Mouse (Mus musculus) lung, embryonic 15.5 days (tissue): ENCODE results near the gene Mapkapk5. TPM values are rescaled to one million over a fixed set of nuclear protein-coding genes. Genes with fewer than 3 reads are reported as not detected.

Experiments used
- ATAC-seq: fragments of 200-750 bp; cut with Nextera tagmentation; 2 replicates; pipeline ENCODE4 v1.8.0; 2017; ENCODE audit warnings: moderate number of reproducible peaks, borderline replicate concordance; ENCODE audit not compliant: low FRiP score, low TSS enrichment; ENCODE audit errors: extremely low read depth
- H3K27ac ChIP-seq: fragments of 300-500 bp; sonication (generic); 2 replicates; pipeline ENCODE4 v1.5.1; 2015; ENCODE audit warnings: moderate library complexity, mild to moderate bottlenecking, inconsistent platforms
- H3K27me3 ChIP-seq: fragments of 300-500 bp; sonication (generic); 2 replicates; pipeline ENCODE4 v1.6.1; 2015; ENCODE audit warnings: inconsistent platforms
- H3K36me3 ChIP-seq: fragments of 300-500 bp; sonication (generic); 2 replicates; pipeline ENCODE4 v1.6.1; 2015; ENCODE audit warnings: inconsistent platforms
- H3K4me1 ChIP-seq: fragments of 300-500 bp; sonication (generic); 2 replicates; pipeline ENCODE4 v1.6.1; 2015; ENCODE audit warnings: inconsistent platforms
- H3K4me2 ChIP-seq: fragments of 300-500 bp; sonication (generic); 2 replicates; pipeline ENCODE4 v1.6.1; 2015; ENCODE audit warnings: inconsistent platforms, mild to moderate bottlenecking, moderate library complexity
- H3K4me3 ChIP-seq: fragments of 300-500 bp; sonication (generic); 2 replicates; pipeline ENCODE4 v1.5.1; 2015; ENCODE audit warnings: mild to moderate bottlenecking, inconsistent platforms
- H3K9ac ChIP-seq: fragments of 300-500 bp; sonication (generic); 2 replicates; pipeline ENCODE4 v1.6.1; 2015; ENCODE audit warnings: inconsistent platforms
- H3K9me3 ChIP-seq: fragments of 300-500 bp; sonication (generic); 2 replicates; pipeline ENCODE4 v1.6.1; 2016; ENCODE audit warnings: inconsistent platforms
- WGBS: fragments of 180-500 bp; shearing (Covaris S2); methylation state at CpG from one replicate; pipeline ENCODE4 v1.1.7; 2015; 5-methylcytosine and 5-hydroxymethylcytosine counted together
- polyA plus RNA-seq: library from polyadenylated mRNA; unstranded; fragments of >200 nt; fragmentation: Nextera tagmentation; extraction: Ambion mirVana; gene quantifications from 2 replicates; pipeline ENCODE4 v1.2.1, GENCODE M21; 2015

The Mapkapk5 gene
- polyA plus RNA-seq, 1 experiment from 2014 or later, result 48.2 TPM

DNA sequence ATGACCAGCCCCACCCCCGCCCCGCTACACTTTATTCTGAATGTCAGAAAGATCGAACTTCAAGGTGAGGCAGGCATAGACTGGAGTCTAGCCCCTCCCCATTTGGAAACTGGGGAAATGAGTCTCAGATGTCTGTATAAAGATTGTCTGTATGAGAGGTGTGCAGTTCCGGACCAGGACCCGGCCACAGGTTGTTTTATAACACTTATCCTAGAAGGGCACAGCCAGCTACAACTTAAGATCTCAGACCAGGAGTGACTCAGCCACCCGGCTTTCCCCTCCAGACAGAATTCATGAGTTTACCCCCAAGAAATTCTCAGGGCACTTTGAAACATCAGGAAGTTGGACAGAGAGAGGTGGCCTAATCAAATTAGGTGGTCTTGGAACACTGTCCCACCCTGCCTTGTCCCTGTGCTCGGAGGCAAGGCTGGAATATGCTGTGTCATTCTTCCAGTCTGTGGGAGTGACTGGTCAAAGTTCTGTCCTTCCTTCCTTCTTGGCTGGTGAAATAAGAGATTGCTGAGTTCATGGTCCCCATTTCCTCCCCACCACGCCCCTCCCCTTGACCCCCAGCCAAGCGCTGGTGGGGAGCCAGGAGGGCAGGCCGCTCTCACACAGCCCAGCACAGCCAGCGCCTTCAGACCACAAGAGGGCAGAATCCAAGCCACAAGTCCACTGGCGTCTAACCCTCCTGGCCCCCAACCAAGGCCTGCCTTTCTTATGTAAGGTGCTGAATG lies 38.2 kb upstream of the Mapkapk5 start:
- no peaks in the 10 kb centered on the region for H3K27me3 ChIP-seq
- H3K4me1 ChIP-seq, result peaks cover 50% of the 10 kb centered on the region
- peak; percentile 85 for ATAC-seq
- 46% methylated on average over 12 of the region's 12 CpGs for WGBS
- H3K4me2 ChIP-seq, result peak overlapping the region; percentile 23; the same call in 1 of the 2 replicates
- H3K27ac ChIP-seq, result peak overlapping the region; percentile 57
- H3K9ac ChIP-seq, result no peak overlapping the region
- H3K36me3 ChIP-seq, result peaks cover 15% of the 10 kb centered on the region
- H3K4me3 ChIP-seq, result no peak overlapping the region
- no peaks in the 10 kb centered on the region for H3K9me3 ChIP-seq

DNA sequence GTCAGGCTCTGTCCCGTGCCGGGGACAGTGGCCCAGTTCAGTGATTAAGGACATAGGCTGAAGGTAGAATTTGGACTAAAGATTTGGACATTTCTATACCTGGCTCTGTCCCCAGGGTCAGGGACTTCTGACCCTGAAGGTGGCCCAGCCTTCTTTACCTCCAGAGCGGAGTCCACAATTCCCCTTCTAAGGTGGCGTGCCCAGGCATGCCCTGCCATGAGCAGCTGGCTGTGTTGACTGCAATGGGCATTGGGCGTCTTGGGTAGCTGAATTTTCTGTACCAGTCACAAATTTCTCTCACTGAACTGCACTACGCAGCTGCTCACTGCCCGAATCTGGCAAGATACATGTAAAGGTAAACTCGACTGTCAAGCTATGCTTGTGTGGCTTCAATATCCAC lies 36.2 kb upstream of the Mapkapk5 start:
- peaks cover 34% of the 10 kb centered on the region for H3K4me1 ChIP-seq
- WGBS, result 86% methylated on average over 8 of the region's 8 CpGs
- H3K27ac ChIP-seq, result no peak overlapping the region
- no peak overlapping the region for H3K9ac ChIP-seq
- no peak overlapping the region for H3K4me2 ChIP-seq
- peaks cover 32% of the 10 kb centered on the region for H3K36me3 ChIP-seq
- H3K27me3 ChIP-seq, result no peaks in the 10 kb centered on the region
- H3K4me3 ChIP-seq, result no peak overlapping the region
- H3K9me3 ChIP-seq, result no peaks in the 10 kb centered on the region
- no peak for ATAC-seq

DNA sequence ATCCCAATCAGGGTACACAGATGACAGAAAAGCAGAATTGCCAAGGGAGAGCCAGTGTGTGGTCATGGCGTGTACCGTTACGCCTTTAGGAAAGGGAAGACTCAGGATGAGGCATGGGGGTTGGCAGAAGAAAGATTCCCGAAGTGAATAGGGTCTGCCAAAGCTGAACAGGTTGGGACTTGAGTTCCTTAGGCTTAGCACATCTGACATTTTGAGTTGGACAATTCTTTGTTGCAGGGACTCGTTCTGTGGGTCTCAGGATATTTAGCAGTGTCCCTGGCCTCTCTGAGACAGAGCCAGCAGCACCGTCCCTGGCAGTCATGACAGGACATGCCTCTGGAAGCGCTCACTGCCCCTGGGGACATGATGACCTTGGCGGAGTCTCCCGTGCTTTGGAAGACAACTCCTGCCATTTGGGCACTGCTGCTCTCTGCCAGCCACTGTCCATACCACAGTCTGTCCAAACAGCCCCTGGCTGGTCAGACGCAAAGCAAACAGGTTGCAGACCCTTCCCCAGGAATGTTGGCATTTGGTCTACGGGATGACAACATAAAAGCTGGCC lies 31.3 kb upstream of the Mapkapk5 start:
- no peak overlapping the region for H3K4me3 ChIP-seq
- no peak overlapping the region for H3K27ac ChIP-seq
- no peaks in the 10 kb centered on the region for H3K4me1 ChIP-seq
- H3K9ac ChIP-seq, result no peak overlapping the region
- no peak for ATAC-seq
- peaks cover 59% of the 10 kb centered on the region for H3K36me3 ChIP-seq
- no peaks in the 10 kb centered on the region for H3K27me3 ChIP-seq
- no peaks in the 10 kb centered on the region for H3K9me3 ChIP-seq
- H3K4me2 ChIP-seq, result no peak overlapping the region
- WGBS, result 81% methylated on average over 11 of the region's 11 CpGs

DNA sequence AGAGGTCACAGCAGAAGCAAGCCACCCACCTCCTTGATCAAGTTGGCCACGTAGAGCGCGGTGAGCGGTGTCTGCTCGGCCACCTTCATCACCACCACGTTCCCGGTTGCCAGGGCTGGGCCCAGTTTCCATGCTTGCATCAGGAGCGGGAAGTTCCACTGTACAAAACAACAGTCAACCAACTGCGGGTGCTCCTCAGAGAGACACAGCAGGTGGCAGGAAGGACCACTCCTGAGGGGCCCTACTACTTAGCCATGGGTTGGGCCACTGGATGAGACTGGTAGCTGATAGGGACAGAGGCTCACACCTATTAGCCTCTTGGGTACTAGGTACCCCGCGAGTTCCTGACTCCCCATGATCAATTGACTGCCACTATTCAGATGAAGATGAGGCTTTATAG lies 30.2 kb upstream of the Mapkapk5 start:
- Histone ChIP-seq H3K27me3 (no peaks in the 10 kb centered on the region), H3K4me1 (peaks cover 9% of the 10 kb centered on the region), H3K27ac (no peak overlapping the region), H3K4me2 (no peak overlapping the region), H3K4me3 (no peak overlapping the region), H3K36me3 (peaks cover 60% of the 10 kb centered on the region), H3K9me3 (no peaks in the 10 kb centered on the region), H3K9ac (no peak overlapping the region)
- ATAC-seq, result no peak
- WGBS, result 95% methylated on average over 11 of the region's 11 CpGs

DNA sequence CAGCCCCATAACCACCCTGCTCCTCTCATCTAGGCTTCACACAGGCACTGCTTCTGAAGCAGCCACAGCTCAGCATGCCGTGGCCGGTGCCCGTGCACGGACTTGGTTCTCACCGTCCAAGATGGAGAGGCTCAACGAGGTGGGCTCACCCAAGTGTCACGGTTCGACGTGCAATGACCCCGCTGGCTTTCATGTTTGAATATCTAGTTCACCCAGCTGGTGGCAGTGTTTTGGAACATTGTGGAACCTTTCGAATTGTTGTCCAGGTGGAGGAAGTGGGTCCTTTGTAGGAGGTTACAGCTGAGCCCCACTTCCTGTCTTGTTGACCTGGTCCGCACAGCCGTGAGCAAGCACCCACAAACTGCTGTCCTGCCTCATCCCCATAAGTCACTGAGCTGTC lies 28.4 kb upstream of the Mapkapk5 start:
- Histone ChIP-seq H3K27ac (no peak overlapping the region), H3K4me3 (no peak overlapping the region), H3K4me2 (no peak overlapping the region), H3K9me3 (no peaks in the 10 kb centered on the region), H3K4me1 (peaks cover 18% of the 10 kb centered on the region), H3K9ac (no peak overlapping the region), H3K27me3 (no peaks in the 10 kb centered on the region), H3K36me3 (peaks cover 50% of the 10 kb centered on the region)
- 83% methylated on average over 13 of the region's 13 CpGs for WGBS
- no peak for ATAC-seq

DNA sequence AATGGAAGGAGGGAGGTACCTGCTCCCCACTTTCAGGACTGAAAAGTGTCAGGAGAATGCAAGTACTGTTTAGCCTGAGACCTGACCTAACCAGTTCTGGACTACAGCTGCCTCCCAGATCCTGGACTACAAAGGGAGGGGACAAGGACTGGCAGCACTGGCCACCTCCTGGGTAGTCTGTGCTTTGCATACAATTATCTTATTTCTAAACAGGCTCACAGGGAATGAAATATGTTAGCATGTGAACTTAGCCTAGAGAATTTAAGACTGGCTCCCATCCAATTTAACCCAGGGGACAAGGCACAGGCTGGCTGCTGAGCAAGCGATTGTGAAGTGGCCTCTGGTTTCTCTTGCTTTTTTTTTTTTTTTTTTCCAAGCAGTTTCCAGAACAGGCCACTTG lies 25.1 kb upstream of the Mapkapk5 start:
- 0 out of 2 replicates have a peak, but pooled peaks have one; percentile 41 for ATAC-seq
- H3K4me3 ChIP-seq, result no peak overlapping the region
- H3K9me3 ChIP-seq, result no peaks in the 10 kb centered on the region
- H3K4me2 ChIP-seq, result peak overlapping the region; percentile 17; the same call in 1 of the 2 replicates
- H3K27me3 ChIP-seq, result no peaks in the 10 kb centered on the region
- H3K27ac ChIP-seq, result peak overlapping the region; percentile 81
- WGBS, result 21% methylated on average over 1 of the region's 1 CpGs
- H3K9ac ChIP-seq, result no peak overlapping the region
- peaks cover 31% of the 10 kb centered on the region for H3K36me3 ChIP-seq
- H3K4me1 ChIP-seq, result peaks cover 18% of the 10 kb centered on the region

DNA sequence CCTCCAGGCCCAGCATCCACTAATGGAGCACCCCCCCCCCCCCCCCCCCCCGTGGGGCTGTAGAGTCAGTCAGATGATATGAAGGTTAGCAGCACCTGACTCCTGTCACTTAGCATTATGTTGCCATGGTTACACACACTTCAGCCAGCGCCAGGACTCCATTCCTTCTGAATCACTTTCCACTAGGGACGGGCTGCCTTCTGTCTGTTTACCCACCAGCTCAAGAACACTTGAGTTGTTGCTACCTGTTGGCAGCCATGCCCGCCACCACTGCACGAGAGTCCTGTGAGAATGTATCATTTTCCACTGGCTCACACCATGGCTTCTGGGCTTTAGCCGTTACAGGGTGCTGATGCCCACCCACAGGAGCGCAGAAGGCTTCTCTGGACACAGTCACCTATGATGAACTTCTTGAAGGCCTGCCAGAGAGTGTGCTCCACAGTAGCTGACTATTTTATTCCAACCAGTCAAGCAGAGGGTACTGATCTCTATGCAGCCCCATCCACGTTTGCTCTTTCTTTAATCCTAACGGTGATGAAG lies 24.2 kb upstream of the Mapkapk5 start:
- no peak overlapping the region for H3K9ac ChIP-seq
- H3K4me1 ChIP-seq, result peaks cover 18% of the 10 kb centered on the region
- peak; percentile 60; the same call in 1 of the 2 replicates for ATAC-seq
- H3K27ac ChIP-seq, result peak overlapping the region; percentile 81
- H3K4me3 ChIP-seq, result no peak overlapping the region
- H3K9me3 ChIP-seq, result no peaks in the 10 kb centered on the region
- peaks cover 23% of the 10 kb centered on the region for H3K36me3 ChIP-seq
- peak overlapping the region; percentile 17 for H3K4me2 ChIP-seq
- H3K27me3 ChIP-seq, result no peaks in the 10 kb centered on the region
- WGBS, result 44% methylated on average over 9 of the region's 9 CpGs

DNA sequence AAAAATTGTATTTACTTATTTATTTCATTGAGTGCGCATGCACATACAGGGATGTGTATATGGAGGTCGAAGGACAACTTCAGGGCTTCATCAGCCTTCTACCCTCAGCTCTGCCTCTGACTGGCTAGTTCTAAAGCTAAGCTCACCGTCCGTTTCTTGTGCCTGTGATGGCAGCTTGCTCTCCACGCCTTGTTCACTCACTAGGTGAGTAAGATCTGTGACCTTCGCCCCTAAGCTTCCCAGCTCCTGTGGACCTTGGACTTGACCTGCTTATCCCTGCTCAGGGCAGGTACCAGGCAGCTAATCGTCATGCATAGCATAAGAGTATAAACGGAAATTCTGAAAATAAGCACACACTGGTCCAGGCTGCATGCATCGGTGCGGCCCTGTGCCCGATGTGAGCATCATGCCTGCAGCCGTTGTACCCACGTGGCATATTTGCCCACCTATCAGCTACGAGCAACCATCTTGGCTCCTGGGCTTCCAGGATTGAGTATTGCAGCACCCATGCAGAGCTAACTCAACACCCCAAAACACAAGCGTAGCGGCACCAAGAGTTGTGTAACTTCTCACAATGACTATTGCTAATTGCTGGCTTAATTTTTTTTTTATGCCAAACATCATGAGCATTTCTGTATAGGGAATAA lies 20.5 kb upstream of the Mapkapk5 start:
- H3K4me2 ChIP-seq, result no peak overlapping the region
- H3K27ac ChIP-seq, result no peak overlapping the region
- no peak overlapping the region for H3K9ac ChIP-seq
- H3K27me3 ChIP-seq, result no peaks in the 10 kb centered on the region
- WGBS, result 83% methylated on average over 16 of the region's 16 CpGs
- peaks cover 18% of the 10 kb centered on the region for H3K4me1 ChIP-seq
- no peak overlapping the region for H3K4me3 ChIP-seq
- no peaks in the 10 kb centered on the region for H3K9me3 ChIP-seq
- no peak for ATAC-seq
- peaks cover 10% of the 10 kb centered on the region; the same call in 1 of the 2 replicates for H3K36me3 ChIP-seq

DNA sequence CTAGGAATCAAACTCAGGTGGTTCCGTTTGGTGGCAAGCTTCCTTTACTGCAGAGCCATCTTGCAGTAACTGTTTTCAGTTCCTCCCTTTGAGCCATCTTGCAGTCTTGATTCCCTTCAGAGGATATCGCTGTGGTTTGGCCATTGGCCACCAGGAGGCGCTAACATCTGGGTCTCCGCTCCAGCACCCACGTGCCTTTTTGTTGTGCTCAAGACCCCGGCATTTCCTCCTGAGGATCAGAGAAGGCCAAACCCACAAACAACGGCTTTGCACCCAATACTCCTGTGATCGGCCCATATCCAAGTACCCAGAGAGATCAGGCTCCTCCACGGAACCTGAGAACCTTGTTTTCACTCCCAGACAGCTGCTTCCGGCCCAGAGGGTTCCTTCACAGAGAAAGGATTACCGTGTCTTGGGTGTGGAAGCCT lies 18.8 kb upstream of the Mapkapk5 start:
- H3K27me3 ChIP-seq, result no peaks in the 10 kb centered on the region
- peak overlapping the region; percentile 56 for H3K4me2 ChIP-seq
- WGBS, result 5% methylated on average over 11 of the region's 11 CpGs
- no peak overlapping the region for H3K27ac ChIP-seq
- peak overlapping the region; percentile 25 for H3K4me3 ChIP-seq
- ATAC-seq, result no peak; the same call in 1 of the 2 replicates
- peak overlapping the region; percentile 34 for H3K9ac ChIP-seq
- peaks cover 6% of the 10 kb centered on the region; the same call in 1 of the 2 replicates for H3K36me3 ChIP-seq
- H3K9me3 ChIP-seq, result no peaks in the 10 kb centered on the region
- H3K4me1 ChIP-seq, result peaks cover 6% of the 10 kb centered on the region; the same call in 1 of the 2 replicates

DNA sequence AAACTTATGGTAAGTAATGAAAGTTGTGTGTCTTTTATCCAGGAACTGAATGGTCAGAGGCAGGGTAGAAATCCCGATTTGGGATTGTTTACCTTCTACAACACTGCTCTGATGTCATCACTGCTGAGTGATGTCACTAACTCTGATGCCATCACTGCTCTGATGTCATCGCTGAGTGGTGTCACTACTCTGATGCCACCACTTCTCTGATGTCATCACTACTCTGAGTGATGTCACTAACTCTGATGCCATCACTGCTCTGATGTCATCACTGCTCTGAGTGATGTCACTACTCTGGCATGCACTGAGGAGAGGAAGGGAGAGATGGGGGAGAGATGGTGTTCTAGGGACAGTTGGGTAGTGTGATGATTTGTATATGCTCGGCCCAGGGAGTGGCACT lies 16.7 kb upstream of the Mapkapk5 start:
- Histone ChIP-seq H3K27me3 (no peaks in the 10 kb centered on the region), H3K4me1 (peaks cover 6% of the 10 kb centered on the region; the same call in 1 of the 2 replicates), H3K4me2 (no peak overlapping the region), H3K9me3 (no peaks in the 10 kb centered on the region), H3K27ac (no peak overlapping the region), H3K9ac (no peak overlapping the region), H3K36me3 (no peaks in the 10 kb centered on the region), H3K4me3 (no peak overlapping the region)
- ATAC-seq, result no peak
- 79% methylated on average over 3 of the region's 3 CpGs for WGBS

DNA sequence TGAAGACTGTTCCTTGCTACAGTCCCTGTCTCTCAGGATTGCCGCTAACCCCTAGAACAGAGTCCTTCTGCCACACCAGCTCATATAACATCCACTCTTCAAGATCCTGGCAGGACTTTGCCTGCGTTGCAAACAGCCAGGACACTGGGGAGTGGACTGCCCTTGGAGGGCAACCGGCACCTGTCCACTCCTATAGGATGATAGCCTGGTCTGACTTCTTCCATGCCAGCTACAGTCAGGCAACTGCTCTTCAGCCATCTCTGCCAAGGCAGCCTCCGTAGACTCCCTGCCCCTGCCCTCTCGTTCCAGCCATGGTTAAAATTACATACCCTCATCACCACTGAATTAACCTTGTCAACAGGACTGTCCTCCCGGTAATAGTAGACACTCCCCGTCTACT lies 3.5 kb upstream of the Mapkapk5 start:
- 85% methylated on average over 7 of the region's 7 CpGs for WGBS
- Histone ChIP-seq H3K9me3 (no peaks in the 10 kb centered on the region), H3K4me1 (peaks cover 13% of the 10 kb centered on the region), H3K36me3 (no peaks in the 10 kb centered on the region), H3K9ac (no peak overlapping the region), H3K27ac (no peak overlapping the region), H3K4me3 (no peak overlapping the region), H3K4me2 (no peak overlapping the region), H3K27me3 (no peaks in the 10 kb centered on the region)
- no peak for ATAC-seq

DNA sequence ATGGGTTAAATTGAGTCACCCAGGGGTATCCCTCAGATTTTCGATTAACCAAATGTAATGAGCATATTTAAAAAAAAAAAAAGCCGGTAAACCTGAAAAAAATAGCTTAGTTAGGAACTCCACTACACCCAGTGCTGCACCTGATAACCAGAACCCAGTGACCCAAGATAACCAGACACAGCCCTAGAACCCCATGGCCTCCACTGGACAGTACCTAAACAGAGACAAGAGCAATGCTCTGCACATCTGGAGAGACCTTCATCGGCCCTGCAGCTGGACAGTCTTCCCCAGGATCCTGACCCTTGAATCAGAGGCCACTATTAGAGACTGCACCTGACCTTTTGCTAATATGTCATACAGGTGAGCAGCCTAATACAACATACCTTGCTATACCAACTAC lies 1.4 kb upstream of the Mapkapk5 start:
- WGBS, result 90% methylated on average over 3 of the region's 3 CpGs
- H3K4me2 ChIP-seq, result no peak overlapping the region
- no peaks in the 10 kb centered on the region for H3K36me3 ChIP-seq
- ATAC-seq, result no peak
- no peak overlapping the region for H3K27ac ChIP-seq
- H3K9ac ChIP-seq, result no peak overlapping the region
- no peak overlapping the region for H3K4me3 ChIP-seq
- peaks cover 19% of the 10 kb centered on the region for H3K4me1 ChIP-seq
- no peaks in the 10 kb centered on the region for H3K27me3 ChIP-seq
- no peaks in the 10 kb centered on the region for H3K9me3 ChIP-seq
